Mouse (Mus musculus) lung, adult 2 months (tissue): Measurements from ENCODE around the gene Tuba1a.

Source experiments
- CTCF ChIP-seq: fragments of 200-500 bp; IDR thresholded peaks from 2 replicates; pipeline ENCODE4 v1.5.1; 2011; ENCODE audit warnings: mild to moderate bottlenecking, low read length, control low read depth; ENCODE audit not compliant: insufficient read depth
- POLR2A ChIP-seq: fragments of 200-500 bp; IDR thresholded peaks from 2 replicates; pipeline ENCODE4 v1.6.1; 2011; ENCODE audit warnings: low read depth, mild to moderate bottlenecking, control low read depth, low read length, borderline replicate concordance; ENCODE audit errors: extremely low read depth

GRCm38 (mm10) chr15:98985240-98985981 is 31.9 kb upstream of the Tuba1a start:
- TF ChIP-seq POLR2A (peak; percentile 97), CTCF (no peak)
